Mouse (Mus musculus): ENCODE data around the gene Cd5l. TPM values are rescaled to one million over a fixed set of nuclear protein-coding genes. Genes with fewer than 3 reads are reported as not detected.
"Not testable (repeated sequence)": the region's sequence is repeated elsewhere in the genome, so short reads cannot be mapped to it uniquely, and the experiment has no call there.

Gene Cd5l
- 0.11 and 0.24 TPM in 2 replicates for polyA plus RNA-seq (2012; rRNA removed)

GRCm38 (mm10) chr3:87357581-87357980, at the start of gene Cd5l:
Gene Cd5l, plus strand, starts transcription at chr3:87357881.
- no peak for DNase-seq (ENCODE audit: low spot score)

- no peak for DNase-seq (ENCODE audit: low spot score)
These were observed 47.8 kb upstream of the Cd5l start for GRCm38 (mm10) chr3:87309922-87310321.

- DNase-seq (ENCODE audit: low spot score): no peak
These were observed 35.1 kb upstream of the Cd5l start for GRCm38 (mm10) chr3:87322557-87322956.

GRCm38 (mm10) chr3:87323778-87324177, 33.9 kb upstream of the Cd5l start:
- DNase-seq (ENCODE audit: low spot score): no peak

GRCm38 (mm10) chr3:87337899-87338298, 19.8 kb upstream of the Cd5l start:
- DNase-seq (ENCODE audit: low spot score): no peak

GRCm38 (mm10) chr3:87350992-87351391, 6.7 kb upstream of the Cd5l start:
- DNase-seq (ENCODE audit: low spot score): not testable (repeated sequence)

GRCm38 (mm10) chr3:87359215-87359614, 1.5 kb downstream of the Cd5l start:
- no peak for DNase-seq (ENCODE audit: low spot score)

GRCm38 (mm10) chr3:87360466-87360865, 2.8 kb downstream of the Cd5l start:
- no peak for DNase-seq (ENCODE audit: low spot score)

GRCm38 (mm10) chr3:87365691-87366090, 8.0 kb downstream of the Cd5l start:
- no peak for DNase-seq (ENCODE audit: low spot score)

- no peak for DNase-seq (ENCODE audit: low spot score)
These were observed 9.8 kb downstream of the Cd5l start for GRCm38 (mm10) chr3:87367511-87367910.

- no peak for DNase-seq (ENCODE audit: low spot score)
These were observed 11.5 kb downstream of the Cd5l start for GRCm38 (mm10) chr3:87369181-87369580.

- DNase-seq (ENCODE audit: low spot score): no peak
These were observed 18.8 kb downstream of the Cd5l start, which contains the start of gene Fcrl1 for GRCm38 (mm10) chr3:87376195-87377165. Gene Fcrl1, plus strand, starts transcription at chr3:87376387.

GRCm38 (mm10) chr3:87377228-87377627, 19.5 kb downstream of the Cd5l start:
- DNase-seq (ENCODE audit: low spot score): no peak

- no peak for DNase-seq (ENCODE audit: low spot score)
These were observed 20.0 kb downstream of the Cd5l start for GRCm38 (mm10) chr3:87377719-87378118.

GRCm38 (mm10) chr3:87379641-87380315, 22.1 kb downstream of the Cd5l start:
- not testable (repeated sequence) for DNase-seq (ENCODE audit: low spot score)

GRCm38 (mm10) chr3:87381806-87382712, 24.4 kb downstream of the Cd5l start:
- DNase-seq (ENCODE audit: low spot score): no peak

- no peak for DNase-seq (ENCODE audit: low spot score)
These were observed 25.6 kb downstream of the Cd5l start for GRCm38 (mm10) chr3:87383308-87383707.

- no peak for DNase-seq (ENCODE audit: low spot score)
These were observed 27.4 kb downstream of the Cd5l start for GRCm38 (mm10) chr3:87385105-87385504.

GRCm38 (mm10) chr3:87390935-87391334, 33.3 kb downstream of the Cd5l start:
- no peak for DNase-seq (ENCODE audit: low spot score)

- no peak for DNase-seq (ENCODE audit: low spot score)
These were observed 41.1 kb downstream of the Cd5l start for GRCm38 (mm10) chr3:87398809-87399208.

- DNase-seq (ENCODE audit: low spot score): no peak
These were observed 42.2 kb downstream of the Cd5l start for GRCm38 (mm10) chr3:87399906-87400305.

- DNase-seq (ENCODE audit: low spot score): no peak
These were observed 43.6 kb downstream of the Cd5l start for GRCm38 (mm10) chr3:87401321-87401720.
